Mouse (Mus musculus): ENCODE data around the gene Gpr137c. TPM values are rescaled to one million over a fixed set of nuclear protein-coding genes. Genes with fewer than 3 reads are reported as not detected.

The Gpr137c gene
- polyA plus RNA-seq, 1 experiment, result 9.0 TPM

DNA sequence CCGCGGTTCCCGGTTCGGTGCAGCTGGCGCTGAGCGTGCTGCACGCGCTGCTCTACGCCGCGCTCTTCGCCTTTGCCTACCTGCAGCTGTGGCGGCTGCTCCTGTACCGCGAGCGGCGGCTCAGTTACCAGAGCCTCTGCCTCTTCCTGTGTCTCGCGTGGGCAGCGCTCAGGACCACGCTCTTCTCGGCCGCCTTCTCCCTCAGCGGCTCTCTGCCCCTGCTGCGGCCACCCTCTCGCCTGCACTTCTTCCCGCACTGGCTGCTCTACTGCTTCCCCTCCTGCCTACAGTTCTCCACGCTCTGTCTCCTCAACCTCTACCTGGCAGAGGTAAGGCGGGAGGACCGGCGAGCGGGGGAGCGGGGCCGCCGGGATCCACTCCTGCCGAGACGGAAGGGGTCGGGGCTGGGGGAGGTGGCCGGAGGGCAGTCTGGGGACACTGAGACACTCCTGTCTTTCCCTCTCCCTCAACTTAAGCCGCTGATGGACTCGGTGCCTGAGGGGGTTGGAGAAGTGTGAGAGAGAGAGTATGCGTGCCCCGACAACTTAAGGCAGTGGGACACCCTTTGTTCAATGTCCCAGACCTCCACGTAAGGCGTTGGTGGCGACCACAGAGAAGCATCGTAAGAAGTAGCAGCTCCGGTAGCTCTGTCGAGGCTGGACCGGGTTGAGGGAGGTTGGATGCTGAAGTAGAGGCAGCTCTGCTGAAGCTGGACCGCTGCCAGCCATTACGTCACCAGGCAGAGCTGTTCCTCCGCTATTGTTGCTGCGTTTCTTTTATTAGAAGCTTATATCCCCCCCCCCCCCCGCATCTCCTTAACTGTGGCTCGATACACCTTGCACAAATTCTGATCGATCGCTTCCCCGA is 806 bp downstream of the Gpr137c start, which contains the start of gene Txndc16:
Txndc16 (minus strand) TSS at position 239 of the 867 bp plus-strand sequence.
- Histone ChIP-seq H3K36me3 (ENCODE audit: control insufficient read depth, insufficient read depth, low read length) (no peaks in the 10 kb centered on the region), H3K27me3 (ENCODE audit: control insufficient read depth, insufficient read depth, low read length) (no peaks in the 10 kb centered on the region), H3K4me1 (replicated peaks; ENCODE audit: control insufficient read depth, insufficient read depth, low read length) (peaks cover 9% of the 10 kb centered on the region), H3K4me3 (ENCODE audit: control insufficient read depth, insufficient read depth, low read length) (peak within 1 kb of the TSS; percentile 52), H3K27ac (ENCODE audit: control insufficient read depth, insufficient read depth, low read length) (peak within 1 kb of the TSS; percentile 58)
- under 1% methylated on average over 59 of the region's 59 CpGs for WGBS
- TF ChIP-seq POLR2A (IDR thresholded peaks at IDR 0.05; ENCODE audit: control insufficient read depth, extremely low read depth, insufficient read depth, low read length, poor library complexity) (0 out of 2 replicates have a peak, but pooled peaks have one; percentile 2), CTCF (IDR thresholded peaks at IDR 0.05; ENCODE audit: borderline replicate concordance, control insufficient read depth, extremely low read depth, insufficient read depth, low read length, poor library complexity) (no peak)
- DNase-seq, result peak; percentile 66

DNA sequence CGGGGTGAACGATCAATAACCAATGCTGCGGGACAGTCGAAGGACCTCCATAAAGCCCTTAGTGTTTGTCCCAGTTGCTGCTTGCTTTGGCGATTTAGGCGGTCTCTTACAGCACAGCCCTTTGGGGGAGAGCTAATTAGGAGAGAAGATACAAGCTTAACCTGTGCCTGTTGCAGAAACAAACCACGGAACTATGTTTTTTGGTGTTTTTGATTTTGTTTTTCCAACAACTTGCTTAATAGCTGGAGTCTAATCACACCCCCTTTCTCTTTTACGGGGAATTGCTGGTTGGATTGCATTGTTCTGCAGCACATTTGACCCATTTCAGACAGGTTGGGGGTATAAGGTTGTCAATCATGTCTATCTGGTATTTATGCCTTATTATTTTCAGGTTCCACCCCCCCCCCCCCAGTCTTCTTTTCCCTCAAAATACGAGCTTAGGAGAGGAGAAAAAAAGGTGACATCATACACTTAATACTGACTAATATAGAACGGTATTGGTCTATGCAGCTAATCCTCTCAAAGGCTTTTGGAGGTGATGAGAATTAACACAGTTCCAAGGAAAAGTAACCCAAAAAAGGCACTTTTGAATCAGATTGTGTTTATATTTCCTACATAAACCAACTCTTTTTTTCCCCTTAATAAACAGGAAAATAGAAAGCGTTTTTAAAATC is 1.6 kb downstream of the Gpr137c start:
- H3K27me3 ChIP-seq (ENCODE audit: control insufficient read depth, insufficient read depth, low read length), result no peaks in the 10 kb centered on the region
- 28% methylated on average over 11 of the region's 11 CpGs for WGBS
- peaks cover 9% of the 10 kb centered on the region for H3K4me1 ChIP-seq (replicated peaks; ENCODE audit: control insufficient read depth, insufficient read depth, low read length)
- peak overlapping the region; percentile 52 for H3K4me3 ChIP-seq (ENCODE audit: control insufficient read depth, insufficient read depth, low read length)
- TF ChIP-seq POLR2A (IDR thresholded peaks at IDR 0.05; ENCODE audit: control insufficient read depth, extremely low read depth, insufficient read depth, low read length, poor library complexity), result no peak
- no peak for TF ChIP-seq CTCF (IDR thresholded peaks at IDR 0.05; ENCODE audit: borderline replicate concordance, control insufficient read depth, extremely low read depth, insufficient read depth, low read length, poor library complexity)
- no peak overlapping the region for H3K27ac ChIP-seq (ENCODE audit: control insufficient read depth, insufficient read depth, low read length)
- H3K36me3 ChIP-seq (ENCODE audit: control insufficient read depth, insufficient read depth, low read length), result no peaks in the 10 kb centered on the region
- no peak for DNase-seq

DNA sequence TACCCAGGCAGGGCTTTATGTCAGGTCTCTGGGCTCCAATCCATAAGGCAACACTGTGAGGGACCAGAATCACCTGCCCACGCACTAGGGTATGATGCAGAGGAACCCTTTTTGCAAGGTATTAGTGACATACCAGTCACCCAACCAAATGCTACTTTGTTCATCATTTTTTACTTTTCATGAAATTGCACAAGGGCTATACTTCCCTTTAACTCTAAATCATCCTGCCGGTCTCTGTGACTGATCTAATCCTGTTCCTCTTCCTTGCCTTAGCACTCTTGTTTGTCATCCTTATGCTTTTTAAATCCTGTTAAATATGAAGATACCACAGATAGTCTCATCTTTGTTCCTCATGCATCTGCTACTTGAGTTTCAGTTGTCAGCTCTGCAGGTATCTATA is 19.5 kb downstream of the Gpr137c start:
- Histone ChIP-seq H3K36me3 (ENCODE audit: control insufficient read depth, insufficient read depth, low read length) (no peaks in the 10 kb centered on the region), H3K4me3 (ENCODE audit: control insufficient read depth, insufficient read depth, low read length) (no peak overlapping the region), H3K27me3 (ENCODE audit: control insufficient read depth, insufficient read depth, low read length) (no peaks in the 10 kb centered on the region), H3K4me1 (replicated peaks; ENCODE audit: control insufficient read depth, insufficient read depth, low read length) (no peaks in the 10 kb centered on the region), H3K27ac (ENCODE audit: control insufficient read depth, insufficient read depth, low read length) (no peak overlapping the region)
- no peak for TF ChIP-seq CTCF (IDR thresholded peaks at IDR 0.05; ENCODE audit: borderline replicate concordance, control insufficient read depth, extremely low read depth, insufficient read depth, low read length, poor library complexity)
- DNase-seq, result no peak
- 59% methylated on average over 2 of the region's 2 CpGs for whole genome bisulfite sequencing

DNA sequence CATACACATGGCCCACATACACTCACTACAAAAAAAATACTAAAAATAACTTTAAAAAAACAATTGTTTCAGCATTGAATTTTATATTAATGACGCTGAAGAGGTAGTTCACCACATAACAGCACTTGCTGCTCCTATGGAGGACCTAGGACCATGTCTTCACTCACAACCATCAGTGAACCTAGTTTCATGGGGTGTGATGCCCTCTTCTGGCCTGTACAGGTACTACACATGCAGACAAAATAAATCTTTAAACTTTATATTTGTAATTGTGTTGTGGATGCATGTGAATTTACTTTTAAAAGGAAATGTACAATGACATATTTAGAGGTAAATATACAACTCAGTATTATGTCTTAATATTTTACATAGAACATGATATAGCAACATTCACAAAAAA is 22.1 kb downstream of the Gpr137c start:
- no peaks in the 10 kb centered on the region for H3K36me3 ChIP-seq (ENCODE audit: control insufficient read depth, insufficient read depth, low read length)
- H3K27ac ChIP-seq (ENCODE audit: control insufficient read depth, insufficient read depth, low read length), result no peak overlapping the region
- DNase-seq, result peak; percentile 18
- no peak for TF ChIP-seq POLR2A (IDR thresholded peaks at IDR 0.05; ENCODE audit: control insufficient read depth, extremely low read depth, insufficient read depth, low read length, poor library complexity)
- TF ChIP-seq CTCF (IDR thresholded peaks at IDR 0.05; ENCODE audit: borderline replicate concordance, control insufficient read depth, extremely low read depth, insufficient read depth, low read length, poor library complexity), result no peak
- 93% methylated on average over 1 of the region's 1 CpGs for WGBS
- H3K27me3 ChIP-seq (ENCODE audit: control insufficient read depth, insufficient read depth, low read length), result no peaks in the 10 kb centered on the region
- H3K4me1 ChIP-seq (replicated peaks; ENCODE audit: control insufficient read depth, insufficient read depth, low read length), result no peaks in the 10 kb centered on the region
- H3K4me3 ChIP-seq (ENCODE audit: control insufficient read depth, insufficient read depth, low read length), result no peak overlapping the region

DNA sequence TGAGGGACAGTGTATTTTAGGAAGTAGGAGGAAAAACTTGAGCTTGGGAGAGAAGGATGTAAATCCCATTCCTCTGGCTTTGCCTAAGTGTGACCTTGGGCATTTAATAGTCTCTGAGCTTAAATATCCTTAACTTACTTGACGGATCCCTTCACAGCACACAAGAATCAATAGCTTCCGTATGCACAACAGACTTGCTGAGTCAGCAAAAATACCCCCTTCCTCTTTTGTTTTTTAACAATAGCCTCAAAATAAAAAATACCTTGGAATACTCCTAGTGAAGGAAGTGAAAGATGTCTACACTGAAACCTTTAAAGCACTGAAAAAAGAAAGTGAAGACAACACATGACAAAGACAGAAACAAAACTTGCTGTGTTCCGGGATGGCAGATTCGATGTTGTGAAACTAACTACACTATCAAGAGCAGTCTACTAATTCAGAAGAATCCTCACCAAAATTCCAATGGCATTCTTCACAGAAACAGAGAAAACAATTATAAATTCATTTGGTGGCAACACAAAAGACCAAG is 32.1 kb downstream of the Gpr137c start:
- H3K4me1 ChIP-seq (replicated peaks; ENCODE audit: control insufficient read depth, insufficient read depth, low read length), result no peaks in the 10 kb centered on the region
- 88% methylated on average over 4 of the region's 4 CpGs for WGBS
- no peak for DNase-seq
- H3K27me3 ChIP-seq (ENCODE audit: control insufficient read depth, insufficient read depth, low read length), result no peaks in the 10 kb centered on the region
- H3K36me3 ChIP-seq (ENCODE audit: control insufficient read depth, insufficient read depth, low read length), result no peaks in the 10 kb centered on the region
- H3K27ac ChIP-seq (ENCODE audit: control insufficient read depth, insufficient read depth, low read length), result no peak overlapping the region
- no peak overlapping the region for H3K4me3 ChIP-seq (ENCODE audit: control insufficient read depth, insufficient read depth, low read length)
- TF ChIP-seq CTCF (IDR thresholded peaks at IDR 0.05; ENCODE audit: borderline replicate concordance, control insufficient read depth, extremely low read depth, insufficient read depth, low read length, poor library complexity) (no peak), POLR2A (IDR thresholded peaks at IDR 0.05; ENCODE audit: control insufficient read depth, extremely low read depth, insufficient read depth, low read length, poor library complexity) (no peak)

DNA sequence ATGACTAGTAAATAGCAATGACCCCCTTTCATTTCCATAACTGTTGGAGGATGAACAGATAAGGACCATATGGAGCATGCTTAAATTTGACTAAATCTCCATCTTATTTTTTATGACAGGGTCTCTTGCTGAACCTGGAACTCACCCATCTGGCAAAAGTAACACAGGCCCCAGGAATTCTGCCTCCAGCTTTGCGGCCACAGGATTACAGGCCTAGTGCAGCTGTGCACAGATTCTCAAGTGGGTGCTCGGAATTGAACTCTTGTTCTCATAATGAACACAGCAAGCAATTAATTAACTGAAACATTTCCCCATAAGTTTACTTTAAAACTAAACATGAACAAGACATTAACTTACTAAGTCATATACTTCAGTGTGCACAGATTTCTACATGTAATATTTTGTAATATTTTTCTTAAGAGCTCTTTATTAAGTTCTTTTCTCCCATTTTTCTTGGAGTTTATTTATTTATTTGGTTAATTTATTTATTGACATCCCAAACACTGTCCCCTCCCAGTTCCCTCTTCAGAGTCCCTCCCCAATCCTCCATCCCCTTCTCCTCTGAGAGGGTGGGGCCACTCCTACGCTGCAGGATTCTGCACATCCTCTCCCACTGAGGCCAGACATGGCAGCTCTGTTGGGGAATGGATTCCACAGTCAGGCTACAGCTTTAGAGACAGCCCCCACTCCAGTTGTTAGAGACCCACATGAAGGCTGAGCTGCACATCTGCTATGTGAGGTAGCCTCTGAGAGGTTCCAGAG is 44.5 kb downstream of the Gpr137c start:
- no peak overlapping the region for H3K4me3 ChIP-seq (ENCODE audit: control insufficient read depth, insufficient read depth, low read length)
- no peaks in the 10 kb centered on the region for H3K4me1 ChIP-seq (replicated peaks; ENCODE audit: control insufficient read depth, insufficient read depth, low read length)
- H3K36me3 ChIP-seq (ENCODE audit: control insufficient read depth, insufficient read depth, low read length), result no peaks in the 10 kb centered on the region
- no peak for DNase-seq
- no peak overlapping the region for H3K27ac ChIP-seq (ENCODE audit: control insufficient read depth, insufficient read depth, low read length)
- WGBS, result 99% methylated on average over 3 of the region's 3 CpGs
- TF ChIP-seq CTCF (IDR thresholded peaks at IDR 0.05; ENCODE audit: borderline replicate concordance, control insufficient read depth, extremely low read depth, insufficient read depth, low read length, poor library complexity), result no peak
- TF ChIP-seq POLR2A (IDR thresholded peaks at IDR 0.05; ENCODE audit: control insufficient read depth, extremely low read depth, insufficient read depth, low read length, poor library complexity), result no peak
- no peaks in the 10 kb centered on the region for H3K27me3 ChIP-seq (ENCODE audit: control insufficient read depth, insufficient read depth, low read length)

Measured in thymus, adult 2 months (tissue).